Mouse (Mus musculus): ENCODE measurements around the gene Nt5c3. TPM values are rescaled to one million over a fixed set of nuclear protein-coding genes. Genes with fewer than 3 reads are reported as not detected.

The Nt5c3 gene
- total RNA-seq (2021), result 10 to 100 TPM; 77.4 to 91.0 TPM
- long read RNA-seq, experiment 1, transcript Nt5c3-208 (10 exons, 1,067 nt), result minor isoform, 5 of 63 reads
- long read RNA-seq, experiment 1, transcript Nt5c3-202 (10 exons, 1,519 nt), result minor isoform, 19 of 63 reads
- long read RNA-seq, experiment 1, transcript Nt5c3-201 (9 exons, 1,676 nt), result major isoform, 31 of 63 reads
- long read RNA-seq, experiment 1, partial matches to known transcripts, result 1 of 63 reads
- long read RNA-seq, experiment 1, other reads (novel, unspliced or antisense), result 7 of 63 reads
- long read RNA-seq, experiment 2, transcript Nt5c3-201 (9 exons, 1,676 nt), result minor isoform, 12 of 32 reads
- long read RNA-seq, experiment 2, transcript Nt5c3-202 (10 exons, 1,519 nt), result major isoform, 14 of 32 reads
- long read RNA-seq, experiment 2, partial matches to known transcripts, result 0 of 32 reads
- long read RNA-seq, experiment 2, other reads (novel, unspliced or antisense), result 6 of 32 reads

DNA sequence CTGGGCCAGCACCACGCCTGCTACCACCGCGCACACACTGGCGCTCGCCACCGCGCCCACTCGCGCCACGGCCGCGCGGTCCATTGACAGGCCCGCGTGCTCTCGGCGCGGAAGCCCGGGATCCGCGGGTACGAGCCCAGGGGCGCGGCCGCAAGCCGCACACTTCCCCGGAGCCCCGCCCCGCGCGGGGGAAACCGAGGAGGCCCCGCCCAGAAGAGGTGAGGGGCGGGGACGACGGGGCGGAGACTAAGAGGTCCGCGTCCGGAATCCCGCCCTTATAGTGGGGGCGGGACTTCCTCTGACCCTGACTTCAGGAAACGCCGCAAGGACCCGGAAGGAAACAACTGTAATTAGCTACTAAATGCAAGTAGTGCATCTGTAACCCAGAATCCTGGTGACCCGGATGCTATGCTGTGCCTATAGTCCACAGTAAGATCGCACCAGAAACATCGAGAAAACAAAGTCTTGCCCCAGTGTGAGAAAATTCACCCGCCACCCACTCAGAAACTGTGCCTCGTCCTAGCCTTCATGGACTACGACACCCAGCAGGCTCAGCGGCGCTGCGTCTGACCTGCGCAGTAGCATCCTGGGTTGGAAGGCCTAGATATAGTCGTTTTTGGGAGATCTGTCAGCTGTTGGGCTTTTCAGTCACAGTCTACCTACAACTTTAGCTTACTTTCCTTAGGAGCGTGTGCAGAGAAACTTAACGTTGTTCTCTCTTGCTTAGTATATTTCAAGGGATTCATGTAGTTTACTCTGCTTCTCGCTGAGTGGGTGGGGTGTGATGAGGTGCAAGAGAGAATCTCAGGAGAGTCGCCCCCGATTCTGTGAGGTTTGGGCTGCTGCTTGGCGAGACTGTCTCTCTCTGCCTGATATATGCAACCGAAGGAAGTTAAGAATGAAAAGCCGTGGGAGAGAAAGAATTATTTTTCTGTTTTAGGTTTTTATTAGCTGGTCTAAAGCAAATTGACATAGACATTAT, at the start of gene Nt5c3, which contains the start of gene Vmn1r4:
TSS of gene Nt5c3 (minus strand) at position 207 of the 982 bp plus-strand sequence.
TSS of gene Vmn1r4 (plus strand) at position 290 of the 982 bp plus-strand sequence.
- peak; percentile 95 to 96 for DNase-seq

DNA sequence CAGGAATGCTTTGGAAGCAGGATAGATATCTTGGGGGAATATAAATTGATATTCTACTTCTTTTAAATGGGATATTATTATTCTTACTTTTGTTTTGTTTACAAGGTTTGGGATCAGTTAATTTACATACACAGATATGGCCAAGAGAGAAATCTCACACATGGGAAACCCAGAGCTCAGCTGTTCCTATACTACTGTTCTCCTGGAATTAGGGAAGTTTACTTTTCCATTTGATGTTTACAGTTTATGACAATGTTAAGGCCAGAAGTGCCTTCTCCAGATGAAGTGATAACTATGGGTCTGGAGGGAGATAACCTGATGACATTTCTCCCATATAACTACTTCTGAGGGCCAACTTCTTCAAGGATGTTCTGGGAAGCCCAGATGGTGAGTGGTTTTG, 46.2 kb upstream of the Nt5c3 start, which contains the start of gene Vmn1r5:
TSS of gene Vmn1r5 (plus strand) at position 301 of the 400 bp plus-strand sequence.
- DNase-seq, result no peak

DNA sequence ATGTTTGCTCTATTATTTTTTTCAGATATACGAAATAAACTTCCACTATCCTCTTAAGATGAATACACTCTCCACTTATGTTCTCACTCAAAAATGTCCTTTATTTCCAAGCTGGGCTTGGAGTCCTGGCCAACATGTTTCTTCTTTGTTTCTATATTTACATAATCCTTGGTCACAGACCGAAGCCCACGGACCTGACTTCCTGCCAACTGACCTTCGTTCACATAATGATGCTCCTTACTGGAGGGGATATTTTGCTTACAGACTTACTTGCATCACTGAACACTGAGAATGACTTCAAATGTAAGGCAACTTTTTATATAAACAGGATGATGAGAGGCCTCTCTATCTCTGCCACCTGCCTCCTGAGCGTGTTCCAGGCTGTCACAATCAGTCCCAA, 32.7 kb upstream of the Nt5c3 start:
- no peak for DNase-seq

DNA sequence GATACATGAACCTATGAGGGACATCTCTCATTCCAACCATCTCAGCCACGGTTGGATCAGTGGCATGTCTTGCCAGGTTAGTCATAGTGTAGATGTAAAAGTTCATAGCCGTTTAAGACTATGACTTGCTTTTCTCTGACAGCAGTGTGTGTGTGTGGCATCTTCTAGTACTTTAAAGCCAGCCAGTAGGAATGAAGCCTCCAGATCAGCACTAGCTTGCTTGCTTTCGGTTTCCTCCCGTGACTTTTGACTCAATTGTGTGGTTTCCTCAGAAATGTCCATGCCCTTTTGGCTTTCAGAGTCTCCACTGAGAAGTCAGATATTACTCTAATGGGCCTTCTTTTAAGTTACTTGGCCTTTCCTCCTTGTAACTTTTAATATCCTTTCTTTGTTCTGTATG, 10.6 kb upstream of the Nt5c3 start:
- no peak for DNase-seq

DNA sequence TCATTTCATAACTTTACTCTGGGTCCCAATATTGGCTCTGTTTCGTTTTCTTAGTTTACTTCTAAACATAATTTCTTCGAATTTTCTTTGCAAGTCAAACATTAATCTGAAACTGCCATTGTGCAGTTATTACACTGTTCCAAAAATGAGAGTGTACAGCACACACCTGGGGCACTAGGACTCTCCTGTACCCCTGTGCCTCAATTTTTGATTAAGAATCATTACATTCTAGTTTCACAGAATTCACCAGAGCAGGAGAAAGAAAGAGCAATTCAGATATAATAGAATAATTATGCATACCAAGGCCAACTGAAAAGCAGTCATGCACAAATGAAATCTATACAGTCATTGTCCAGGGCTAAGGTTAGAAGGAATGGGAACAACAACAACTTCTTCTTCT, 8.7 kb upstream of the Nt5c3 start:
- no peak for DNase-seq

DNA sequence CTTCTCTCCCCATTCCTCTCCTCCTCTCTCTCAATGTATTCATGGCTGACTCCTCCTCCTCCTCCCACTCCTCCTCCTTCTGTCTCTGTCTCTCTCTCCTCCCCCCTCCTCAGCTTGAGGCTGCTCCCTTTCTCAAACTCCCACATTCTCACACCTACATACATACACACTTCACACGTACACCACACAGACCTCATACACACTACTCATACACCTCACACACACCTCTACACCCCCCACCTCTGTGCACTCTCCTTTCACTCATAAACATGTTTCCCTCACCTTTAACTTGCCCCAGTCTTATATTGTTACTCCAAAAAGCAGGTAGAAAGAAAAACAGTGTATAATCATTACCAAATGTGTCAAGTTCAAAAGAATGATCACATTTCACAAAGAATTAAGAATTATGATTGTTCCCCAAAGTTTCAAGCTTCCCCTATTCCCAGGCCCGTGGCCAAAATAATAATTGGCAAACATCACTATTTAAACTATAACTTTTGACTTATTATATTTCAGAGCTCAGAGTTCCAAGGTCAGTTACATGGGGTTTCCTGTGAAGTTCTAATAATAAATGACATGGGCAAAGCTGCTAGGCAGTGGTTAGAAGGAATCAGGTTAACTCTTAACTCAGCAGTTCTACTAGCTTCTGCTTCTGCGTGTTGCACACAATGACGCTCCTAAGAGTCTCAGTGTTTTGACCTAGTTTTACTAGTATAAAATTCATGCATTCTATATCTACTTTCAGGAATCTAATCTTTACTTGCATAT, 8.1 kb upstream of the Nt5c3 start:
- no peak for DNase-seq

DNA sequence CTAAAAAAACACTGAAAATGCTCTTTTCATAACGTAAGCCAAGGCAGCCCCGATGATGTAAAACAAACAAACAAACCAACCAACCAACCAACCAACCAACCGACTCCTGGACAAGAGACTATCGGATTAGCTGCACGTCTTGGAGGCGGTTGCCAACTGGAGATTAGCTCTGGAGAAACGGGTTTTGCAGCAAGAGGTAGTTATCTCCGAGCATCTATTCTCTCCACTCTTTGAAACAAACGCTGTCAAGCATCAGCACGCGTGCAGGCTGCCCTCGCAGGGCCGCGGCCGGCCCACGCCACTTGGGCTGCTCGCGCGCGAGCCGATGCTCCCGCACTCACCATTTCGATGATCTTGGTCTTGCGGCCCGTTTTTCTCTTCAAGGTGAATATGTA, 404 bp downstream of the Nt5c3 start:
- DNase-seq, result no peak

DNA sequence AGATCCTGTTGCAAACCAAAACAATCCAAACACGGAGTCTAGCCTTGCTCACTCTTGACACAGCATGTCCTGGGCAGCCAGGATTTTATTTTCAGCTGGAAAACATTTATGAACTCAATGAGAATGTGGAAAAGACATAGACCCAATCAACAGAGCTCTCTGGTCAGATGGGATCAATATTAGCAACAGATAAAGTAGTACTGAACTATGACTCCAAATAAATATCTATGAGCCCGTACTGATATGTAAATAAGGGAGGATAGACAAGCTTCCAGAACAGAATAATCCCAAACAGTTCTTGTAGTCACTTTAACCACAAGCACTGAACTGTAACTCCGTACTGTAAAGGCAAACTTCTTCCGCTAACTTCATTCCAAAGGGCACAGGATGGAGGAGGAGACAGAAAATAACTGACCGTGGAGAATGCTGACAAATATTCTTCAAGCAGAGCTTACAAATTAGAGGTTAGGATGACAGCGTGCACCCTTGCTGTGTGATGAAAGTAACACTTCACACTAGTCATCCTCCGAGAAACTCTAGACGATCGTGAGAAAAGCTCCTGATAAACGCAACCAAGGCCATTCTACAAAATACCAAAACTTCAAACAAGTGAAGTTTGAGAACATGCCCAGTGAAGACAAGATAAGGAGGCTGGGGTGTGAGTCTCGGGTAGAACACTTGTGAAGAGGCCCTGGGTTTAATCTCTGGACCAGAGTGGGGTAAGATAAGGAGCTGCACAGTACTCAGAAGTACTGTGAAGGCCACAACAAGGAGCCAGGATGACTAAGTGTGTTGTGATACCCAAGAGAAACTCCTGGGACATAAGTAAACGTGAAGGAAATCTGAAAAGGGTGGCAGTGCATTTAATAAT, 3.3 kb downstream of the Nt5c3 start:
- no peak for DNase-seq

DNA sequence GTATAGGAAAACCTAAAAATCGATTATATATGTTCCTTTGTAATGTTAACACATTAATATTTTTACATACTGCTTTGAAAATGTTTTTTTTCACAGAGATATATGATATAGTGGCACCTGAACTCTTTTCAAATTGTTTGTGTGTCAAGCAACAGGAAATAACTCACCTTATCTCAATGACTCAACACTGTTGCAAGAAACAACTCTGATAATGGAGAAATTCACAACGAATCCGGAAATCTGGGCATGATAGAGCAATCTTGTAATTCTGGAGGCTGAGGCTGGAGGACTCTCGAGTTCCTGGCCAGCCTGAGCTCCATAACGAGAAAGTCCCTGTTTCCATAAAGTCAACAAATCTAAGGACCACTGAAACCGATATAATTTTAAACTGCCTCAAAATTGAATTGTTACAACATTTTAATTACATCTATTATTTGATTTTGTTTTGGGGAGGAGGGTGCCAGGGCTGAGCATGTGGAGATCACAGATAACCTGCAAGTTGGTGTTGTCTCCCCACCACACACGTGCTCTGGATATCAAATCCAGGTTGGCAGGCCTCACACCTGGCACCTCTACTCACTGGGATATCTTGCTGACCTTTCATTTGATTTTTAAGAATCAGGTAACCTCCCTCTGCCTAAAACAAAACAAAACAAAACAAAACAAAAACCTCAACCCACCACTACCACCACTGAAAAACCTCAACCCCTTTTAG, 4.2 kb downstream of the Nt5c3 start:
- DNase-seq, result no peak

DNA sequence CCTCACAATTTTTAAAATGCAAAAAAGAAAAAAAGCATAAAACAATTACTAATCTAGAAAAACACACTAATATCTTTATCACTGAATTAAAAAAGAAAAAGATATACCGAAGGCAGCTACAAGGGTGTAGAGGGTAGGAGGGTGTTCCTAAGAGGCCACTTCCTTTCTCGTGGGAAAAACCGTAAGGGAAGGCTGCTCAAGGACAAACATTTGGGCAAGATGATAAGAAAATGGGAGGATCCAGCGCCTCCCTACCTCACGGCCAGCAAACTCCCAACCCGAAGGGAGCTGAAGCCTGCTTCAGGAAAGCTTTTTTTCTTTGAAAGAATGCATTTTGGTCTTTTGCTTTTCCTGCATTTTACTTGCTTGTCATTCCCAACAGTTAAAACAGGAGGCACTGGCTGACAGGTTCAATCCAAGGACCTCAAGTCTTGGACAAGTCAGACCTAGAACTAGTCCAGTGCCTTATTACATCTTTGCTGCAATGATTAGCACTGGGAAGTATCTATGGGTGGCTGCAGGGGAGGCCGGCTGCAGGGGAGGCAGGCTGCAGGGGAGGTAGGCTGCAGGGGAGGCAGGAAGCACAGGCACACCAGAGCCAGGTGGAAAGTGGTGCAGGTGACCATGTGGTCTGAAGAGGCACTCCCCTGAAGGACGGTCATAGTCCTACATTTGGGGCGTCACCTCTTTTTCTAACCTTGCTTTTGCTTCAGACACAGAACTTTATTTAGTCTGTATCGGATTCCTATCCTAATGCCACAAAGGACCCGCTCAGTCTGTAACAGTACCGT, 6.0 kb downstream of the Nt5c3 start:
- DNase-seq, result peak in 1 of 2 experiments; percentile 33

DNA sequence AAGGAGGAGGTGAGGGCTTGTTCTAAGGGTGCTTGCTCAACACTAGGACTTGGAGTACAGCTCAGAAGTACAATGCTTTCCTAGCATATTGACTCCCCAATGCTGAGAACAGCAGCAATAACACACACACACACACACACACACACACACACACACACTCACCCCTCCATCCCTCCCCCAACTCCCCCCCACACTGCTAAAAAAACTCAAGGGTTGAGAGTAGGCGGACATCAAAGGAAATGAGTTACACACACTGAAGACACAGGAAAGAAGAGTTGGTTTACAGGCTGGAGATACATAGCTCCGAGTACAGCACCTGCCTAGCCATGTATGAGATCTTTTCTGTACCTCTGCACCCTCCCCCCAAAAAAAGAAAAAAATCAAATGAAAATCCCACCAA, 7.5 kb downstream of the Nt5c3 start:
- DNase-seq, result no peak

DNA sequence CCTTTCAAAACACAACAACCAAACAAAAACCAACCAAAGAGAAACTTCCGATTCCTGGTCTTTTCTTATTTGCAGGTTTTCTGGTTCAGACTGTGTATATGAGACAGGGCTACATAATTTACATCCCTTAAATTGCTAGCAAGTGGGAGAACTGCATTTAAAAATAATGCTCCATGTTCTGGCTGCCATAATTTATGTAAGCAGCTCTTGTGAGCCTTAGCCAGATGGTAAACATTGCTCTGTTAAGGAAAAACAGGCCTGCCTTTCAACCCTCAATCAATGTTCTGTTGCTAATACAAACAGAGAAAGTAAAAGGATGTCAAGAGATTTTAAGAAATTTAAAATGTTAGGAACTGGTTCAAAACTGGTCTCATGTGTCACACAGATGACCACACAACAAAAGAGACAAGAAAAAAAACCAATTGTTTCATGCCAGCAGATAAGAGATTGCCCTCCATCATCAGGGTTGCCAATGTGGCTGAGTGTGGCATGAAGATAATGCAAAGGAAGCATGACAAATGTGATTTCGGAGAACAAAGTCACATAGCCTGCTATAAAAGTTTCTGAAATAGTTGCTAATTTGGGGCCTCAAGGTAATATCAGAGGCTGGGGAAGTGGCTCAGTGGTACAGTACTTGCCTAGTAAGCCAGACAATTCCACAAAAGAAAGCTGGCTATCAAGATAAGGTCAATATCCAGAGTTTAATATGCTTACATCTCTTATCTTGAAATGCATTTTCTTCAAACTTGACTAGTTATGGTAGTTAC, 10.5 kb downstream of the Nt5c3 start:
- DNase-seq, result no peak

DNA sequence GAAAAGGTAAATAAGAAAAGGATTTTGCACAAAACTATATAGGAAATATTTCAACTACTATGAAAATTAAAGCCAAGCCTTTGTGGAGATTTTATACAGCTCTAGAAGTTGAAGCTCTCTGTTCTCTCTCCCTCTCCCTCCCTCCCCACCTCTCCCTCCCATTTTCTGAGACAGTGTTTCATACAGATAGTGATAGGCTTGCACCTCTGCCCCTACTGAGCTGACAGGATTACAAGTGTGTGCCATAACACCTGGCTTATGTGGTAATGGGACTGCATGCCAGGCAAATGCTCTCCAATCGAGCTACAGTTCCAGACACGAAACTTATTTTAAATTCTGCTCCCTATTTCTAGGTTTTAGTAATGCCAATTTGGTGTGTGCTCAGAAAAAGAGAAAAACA, 12.8 kb downstream of the Nt5c3 start:
- no peak for DNase-seq

DNA sequence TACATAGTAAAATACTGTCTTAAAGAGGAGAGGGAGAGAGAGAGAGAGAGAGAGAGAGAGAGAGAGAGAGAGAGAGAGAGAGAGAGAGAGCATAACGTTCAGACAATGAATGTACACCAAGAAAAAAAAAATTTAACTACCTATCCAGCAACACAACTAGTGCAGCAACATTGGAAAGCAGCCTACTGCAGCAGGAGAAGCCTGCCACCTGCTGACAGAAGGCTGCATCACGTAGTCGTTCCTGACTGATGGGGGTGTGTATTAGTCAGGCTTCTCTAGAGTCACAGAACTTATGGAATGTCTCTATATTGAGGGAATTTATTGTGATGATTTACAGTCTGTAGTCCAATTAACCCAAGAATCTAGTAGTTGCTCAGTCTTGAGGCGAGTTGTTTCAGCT, 14.8 kb downstream of the Nt5c3 start:
- DNase-seq, result peak; percentile 69 to 81

DNA sequence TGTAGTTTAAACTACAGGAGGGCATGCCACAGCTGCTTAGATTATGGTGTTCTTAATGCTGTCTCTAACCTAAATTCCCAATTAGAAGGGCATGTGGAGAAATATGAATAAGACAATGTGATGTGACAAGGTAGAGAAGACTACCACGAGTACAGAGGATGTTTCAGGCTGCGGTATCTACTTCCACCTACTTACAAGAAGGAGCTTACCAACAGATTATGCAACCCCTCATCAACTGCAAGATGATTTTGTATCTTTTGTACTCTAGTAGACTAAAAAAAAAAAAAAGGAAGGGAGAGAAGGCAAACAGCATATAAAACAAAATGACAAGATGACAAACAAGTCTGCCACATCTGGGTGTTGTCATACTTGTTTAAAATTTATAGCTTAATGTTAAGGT, 15.3 kb downstream of the Nt5c3 start:
- DNase-seq, result no peak

DNA sequence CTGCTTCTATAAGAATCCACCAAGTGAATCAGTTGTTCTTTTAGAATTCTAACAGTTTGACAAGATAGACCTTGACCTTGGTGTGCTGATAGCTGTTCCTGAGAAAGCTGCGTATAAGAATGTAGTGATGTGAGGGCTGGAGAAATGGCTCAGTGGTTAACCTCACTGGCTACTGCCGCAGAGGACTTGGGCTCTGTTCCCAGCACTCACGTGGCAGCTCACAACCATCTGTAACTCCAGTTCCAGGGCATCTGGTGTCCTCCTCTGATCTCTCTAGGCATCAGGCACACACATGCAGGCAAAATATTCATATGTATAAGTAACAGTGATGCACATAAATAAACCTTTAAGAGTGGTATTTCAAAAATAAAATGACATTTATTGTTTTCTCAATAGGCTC, 15.8 kb downstream of the Nt5c3 start:
- no peak for DNase-seq

DNA sequence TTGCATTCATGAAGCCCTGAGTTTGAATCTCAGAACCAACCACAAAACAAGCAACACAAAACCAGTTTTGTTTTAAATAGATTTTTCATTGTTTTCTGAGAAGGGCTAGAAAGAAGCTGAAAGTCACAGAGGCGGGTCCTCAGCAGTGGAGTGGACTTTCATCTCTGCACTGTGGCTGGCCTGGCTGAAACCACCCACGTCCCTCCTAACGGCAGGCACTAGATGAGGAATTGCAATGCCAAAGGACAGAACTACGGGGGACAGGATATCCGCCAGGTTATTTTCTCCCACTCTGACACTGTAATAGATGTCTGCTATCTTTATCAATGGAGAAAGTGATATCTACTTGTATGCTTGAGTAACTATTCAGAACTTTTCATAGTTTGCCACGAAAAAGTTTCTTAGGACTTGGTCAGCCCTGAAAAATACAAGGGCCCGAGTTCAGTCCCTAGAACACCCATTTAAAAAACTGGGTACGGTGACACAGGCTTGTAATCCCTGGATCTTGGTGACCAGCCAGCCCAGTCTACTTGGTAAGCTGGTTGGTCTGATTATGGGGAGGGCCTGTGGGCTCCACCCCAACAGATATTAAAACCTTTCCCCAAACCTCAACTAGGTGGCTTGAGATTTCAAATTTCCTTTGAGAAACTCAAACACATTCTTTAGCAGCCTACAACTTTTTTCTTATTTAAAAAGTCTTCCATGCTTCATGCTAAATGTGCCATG, 17.4 kb downstream of the Nt5c3 start:
- DNase-seq, result no peak

DNA sequence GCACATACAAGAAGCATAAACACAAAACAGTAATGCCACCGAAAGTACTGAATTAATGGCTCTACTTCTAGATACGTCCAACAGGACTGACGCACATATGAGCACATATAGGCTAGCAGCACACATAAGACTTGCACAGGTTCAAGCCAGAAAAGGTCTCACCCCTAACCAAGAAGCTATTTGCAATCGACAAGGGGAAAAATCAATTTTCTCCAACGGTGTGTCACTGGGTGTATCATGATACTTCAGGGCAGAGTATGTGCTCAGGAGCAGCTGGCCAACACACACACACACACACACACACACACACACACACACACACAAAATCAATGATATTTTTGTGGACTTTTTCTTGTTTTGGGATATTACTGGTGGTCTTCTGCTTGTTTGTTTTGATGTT, 18.2 kb downstream of the Nt5c3 start:
- no peak for DNase-seq
